Mouse (Mus musculus): ENCODE measurements around the gene Ccdc6. TPM values are rescaled to one million over a fixed set of nuclear protein-coding genes. Genes with fewer than 3 reads are reported as not detected.

Gene Ccdc6
- total and polyA plus RNA-seq, 3 experiments, result 25.4 to 143 (median 42.0) TPM

GRCm38 (mm10) chr10:70167625-70168024, 70.7 kb downstream of the Ccdc6 start:
- Histone ChIP-seq H3K4me3 (ENCODE audit: control insufficient read depth in 1 of 2, insufficient read depth in 1 of 2, low read depth in 2 of 2, low read length in 2 of 2) (no peak overlapping the region), H3K4me1 (ENCODE audit: control insufficient read depth in 1 of 2, insufficient read depth in 2 of 2, low read length in 2 of 2) (no peaks in the 10 kb centered on the region), H3K9me3 (replicated peaks; ENCODE audit: insufficient read depth, low read length) (no peaks in the 10 kb centered on the region), H3K27ac (ENCODE audit: control insufficient read depth, low read depth, low read length) (no peak overlapping the region), H3K9ac (ENCODE audit: control insufficient read depth, low read depth, low read length, poor library complexity, severe bottlenecking) (no peak overlapping the region), H3K36me3 (ENCODE audit: control insufficient read depth in 1 of 2, insufficient read depth in 2 of 2, low read length in 2 of 2) (no peaks in the 10 kb centered on the region; a peak in 1 of 4 replicates), H3K27me3 (ENCODE audit: control insufficient read depth in 1 of 2, insufficient read depth in 2 of 2, low read length in 2 of 2) (no peaks in the 10 kb centered on the region), H3K79me2 (ENCODE audit: control insufficient read depth, insufficient read depth, low read length, poor library complexity) (no peaks in the 10 kb centered on the region)
- TF ChIP-seq NELFE (IDR thresholded peaks at IDR 0.05; ENCODE audit: low read depth, low read length), result no peak
- TF ChIP-seq USF2 (IDR thresholded peaks at IDR 0.05; ENCODE audit: borderline replicate concordance in 1 of 2, insufficient read depth in 1 of 2, low read depth in 1 of 2, low read length in 2 of 2), result no peak
- no peak for TF ChIP-seq UBTF (IDR thresholded peaks at IDR 0.05; ENCODE audit: borderline replicate concordance, insufficient read depth, low read depth, low read length)
- TF ChIP-seq GABPA (IDR thresholded peaks at IDR 0.05; ENCODE audit: low read depth, low read length), result no peak
- no peak for TF ChIP-seq EP300 (IDR thresholded peaks at IDR 0.05; ENCODE audit: low read depth in 1 of 2, low read length in 2 of 2)
- TF ChIP-seq ZNF384 (IDR thresholded peaks at IDR 0.05; ENCODE audit: low read depth, low read length), result no peak
- no peak for TF ChIP-seq ELF1 (IDR thresholded peaks at IDR 0.05; ENCODE audit: low read depth, low read length)
- TF ChIP-seq MYB (IDR thresholded peaks at IDR 0.05; ENCODE audit: low read depth, low read length), result no peak
- DNase-seq (ENCODE audit: low read depth, low spot score), result no peak

- Histone ChIP-seq H3K36me3 (ENCODE audit: control insufficient read depth in 1 of 2, insufficient read depth in 2 of 2, low read length in 2 of 2) (no peaks in the 10 kb centered on the region; a peak in 1 of 4 replicates), H3K9ac (ENCODE audit: control insufficient read depth, low read depth, low read length, poor library complexity, severe bottlenecking) (no peak overlapping the region)
Measured at GRCm38 (mm10) chr10:70168396-70168795, 71.5 kb downstream of the Ccdc6 start.

More at GRCm38 (mm10) chr10:70168396-70168795, 71.5 kb downstream of the Ccdc6 start:
- H3K9me3 ChIP-seq (replicated peaks; ENCODE audit: insufficient read depth, low read length), result no peaks in the 10 kb centered on the region
- TF ChIP-seq RCOR1 (IDR thresholded peaks at IDR 0.05; ENCODE audit: low read depth, low read length), result no peak
- TF ChIP-seq ZNF384 (IDR thresholded peaks at IDR 0.05; ENCODE audit: low read depth, low read length), result no peak
- TF ChIP-seq CTCF (IDR thresholded peaks at IDR 0.05 in 2 of 3, conservative IDR thresholded peaks at IDR 0.05 in 1 of 3; ENCODE audit: control insufficient read depth in 1 of 3, insufficient read depth in 1 of 3, low read depth in 2 of 3, low read length in 3 of 3, poor library complexity in 1 of 3, severe bottlenecking in 1 of 3), result no peak
- TF ChIP-seq GATA1 (IDR thresholded peaks at IDR 0.05; ENCODE audit: low read depth, low read length), result no peak
- TF ChIP-seq NRF1 (IDR thresholded peaks at IDR 0.05; ENCODE audit: insufficient read depth, low read depth, low read length, poor library complexity, severe bottlenecking), result no peak
- TF ChIP-seq TBP (IDR thresholded peaks at IDR 0.05; ENCODE audit: low read depth, low read length), result no peak
- TF ChIP-seq CHD2 (IDR thresholded peaks at IDR 0.05; ENCODE audit: low read length), result no peak
- TF ChIP-seq MEF2A (IDR thresholded peaks at IDR 0.05; ENCODE audit: extremely low read depth, insufficient replicate concordance, low read depth, low read length, poor library complexity, severe bottlenecking), result no peak
- no peak for TF ChIP-seq MYC (IDR thresholded peaks at IDR 0.05; ENCODE audit: low read depth, low read length)
- TF ChIP-seq USF1 (IDR thresholded peaks at IDR 0.05; ENCODE audit: low read depth, low read length), result no peak
- no peak for TF ChIP-seq HCFC1 (IDR thresholded peaks at IDR 0.05; ENCODE audit: low read depth, low read length)
- TF ChIP-seq MAFK (IDR thresholded peaks at IDR 0.05; ENCODE audit: borderline replicate concordance, low read depth, low read length), result no peak
- TF ChIP-seq SIN3A (IDR thresholded peaks at IDR 0.05; ENCODE audit: low read length), result no peak
- no peak for TF ChIP-seq USF2 (IDR thresholded peaks at IDR 0.05; ENCODE audit: borderline replicate concordance in 1 of 2, insufficient read depth in 1 of 2, low read depth in 1 of 2, low read length in 2 of 2)
- no peak for TF ChIP-seq ETS1 (IDR thresholded peaks at IDR 0.05; ENCODE audit: low read depth, low read length)
- TF ChIP-seq TCF12 (IDR thresholded peaks at IDR 0.05; ENCODE audit: low read depth, low read length), result no peak
- TF ChIP-seq E2F4 (IDR thresholded peaks at IDR 0.05; ENCODE audit: borderline replicate concordance, low read depth, low read length), result no peak
- no peak for TF ChIP-seq UBTF (IDR thresholded peaks at IDR 0.05; ENCODE audit: borderline replicate concordance, insufficient read depth, low read depth, low read length)
- H3K4me3 ChIP-seq (ENCODE audit: control insufficient read depth in 1 of 2, insufficient read depth in 1 of 2, low read depth in 2 of 2, low read length in 2 of 2), result no peak overlapping the region
- no peaks in the 10 kb centered on the region for H3K27me3 ChIP-seq (ENCODE audit: control insufficient read depth in 1 of 2, insufficient read depth in 2 of 2, low read length in 2 of 2)
- H3K79me2 ChIP-seq (ENCODE audit: control insufficient read depth, insufficient read depth, low read length, poor library complexity), result no peaks in the 10 kb centered on the region
- no peak for DNase-seq (ENCODE audit: low read depth, low spot score)
- H3K27ac ChIP-seq (ENCODE audit: control insufficient read depth, low read depth, low read length), result no peak overlapping the region
- no peaks in the 10 kb centered on the region for H3K4me1 ChIP-seq (ENCODE audit: control insufficient read depth in 1 of 2, insufficient read depth in 2 of 2, low read length in 2 of 2)
